In genomic region chr6:87536270-87536669, GRCm38 (mm10) we compare ENCODE assay signal across 27 mouse cellular contexts. TPM values are rescaled to one million over a fixed set of nuclear protein-coding genes. Genes with fewer than 3 reads are reported as not detected.
DNase-seq lines count a peak whose midpoint lies in the region; ATAC-seq lines count a peak whose summit lies in the region.
"Had no signal": no experiment of that assay in that cellular context is flagged by ENCODE, and none has a peak within 500 bp of the region (broad histone marks: within the 10 kb centered on the region; RNA-seq: fewer than 3 reads in every experiment).

No protein-coding gene starts in this region.

- H3K9me3 ChIP-seq in heart, embryonic 10.5 days, result no peaks in the 10 kb centered on the region
- H3K9me3 ChIP-seq: embryonic facial prominence, embryonic 12.5 days; forebrain, embryonic 15.5 days; hindbrain, embryonic 12.5 days; kidney, embryonic 15.5 days; lung, embryonic 15.5 days; megakaryocyte, embryonic 14.5 days; midbrain, embryonic 12.5 days had no signal

- peak; percentile 62 for DNase-seq in heart, adult 11 months
- DNase-seq in heart, embryonic 10.5 days (ENCODE audit: low spot score), result no peak
- DNase-seq in CD4-positive helper T cell, adult 2 months (ENCODE audit: low read depth, low spot score), result peak; percentile 60
- DNase-seq in embryo, embryonic 9.5 days (ENCODE audit: extremely low spot score), result no peak
- DNase-seq in adrenal gland, postnatal 10 days, result no peak
- DNase-seq in layer of hippocampus, adult 9-11 months, result no peak
- DNase-seq: adrenal gland, adult 8-10 months; cerebellum, adult 8-10 months; cerebellum, postnatal 36 days; gastrocnemius, postnatal 10 days; kidney, postnatal 25 days; left cerebral cortex, postnatal 4 days; retina, postnatal 1 day; right cerebral cortex, postnatal 14 days; thymus, adult 18-20 months had no signal

- peak; percentile 8 for ATAC-seq in activated CD4-positive, CD25-positive, alpha-beta regulatory T cell, adult 4 months
- peak; percentile 18 for ATAC-seq in inflammation-experienced regulatory T-cells, adult 6 months
- ATAC-seq: forebrain, embryonic 15.5 days; hindbrain, postnatal 0 days; intestine, postnatal 0 days had no signal

- 62% methylated on average over 8 of the region's 8 CpGs for WGBS in heart, embryonic 10.5 days

- peaks cover 22% of the 10 kb centered on the region; the same call in 1 of the 2 replicates for H3K4me1 ChIP-seq in heart, embryonic 10.5 days
- H3K4me1 ChIP-seq: embryonic facial prominence, embryonic 12.5 days had no signal

- no peak overlapping the region for H3K27ac ChIP-seq in heart, embryonic 10.5 days
- H3K27ac ChIP-seq: embryonic facial prominence, embryonic 12.5 days; forebrain, embryonic 15.5 days; hindbrain, embryonic 12.5 days; hindbrain, postnatal 0 days; kidney, embryonic 15.5 days; liver, embryonic 14.5 days; lung, embryonic 15.5 days; midbrain, embryonic 12.5 days had no signal

- H3K36me3 ChIP-seq in heart, embryonic 10.5 days, result no peaks in the 10 kb centered on the region
- H3K36me3 ChIP-seq: embryonic facial prominence, embryonic 12.5 days; forebrain, embryonic 15.5 days; hindbrain, embryonic 12.5 days; kidney, embryonic 15.5 days; lung, embryonic 15.5 days; midbrain, embryonic 12.5 days had no signal

- peaks cover 29% of the 10 kb centered on the region; the same call in 1 of the 2 replicates for H3K27me3 ChIP-seq in heart, embryonic 10.5 days (ENCODE audit: insufficient read depth, poor library complexity, severe bottlenecking)
- H3K27me3 ChIP-seq: embryonic facial prominence, embryonic 12.5 days; forebrain, embryonic 15.5 days; hindbrain, embryonic 12.5 days; kidney, embryonic 15.5 days; lung, embryonic 15.5 days had no signal

- no peak overlapping the region for H3K4me3 ChIP-seq in heart, embryonic 10.5 days
- H3K4me3 ChIP-seq: embryonic facial prominence, embryonic 12.5 days; forebrain, embryonic 15.5 days; hindbrain, embryonic 12.5 days; kidney, embryonic 15.5 days; lung, embryonic 15.5 days; megakaryocyte, embryonic 14.5 days; midbrain, embryonic 12.5 days had no signal

RNA-seq across cellular contexts. Expression of gene Arhgap25, which starts 3.2 kb away (rescaled TPM):
- polyA plus RNA-seq in heart, embryonic 10.5 days (2016; fragmentation: Nextera tagmentation; extraction: Ambion mirVana), result 2.3 and 3.9 TPM in 2 replicates
- polyA plus RNA-seq in activated CD4-positive, CD25-positive, alpha-beta regulatory T cell, adult 4 months (2017; shearing (Covaris generic)), result 10 to 100 TPM; 76.6 to 80.0 TPM
- 100 to 1,000 TPM in 2 of 3 experiments, 10 to 100 TPM in 1; 77.8 to 111 (median 105) TPM for polyA plus RNA-seq in inflammation-experienced regulatory T-cells, adult 6 months (2017; shearing (Covaris generic))
- total RNA-seq in adrenal gland, postnatal 10 days (2021), result 1 to 10 TPM; 7.5 to 8.3 TPM

RNA-seq across cellular contexts. Expression of gene Prokr1, which starts 54.3 kb away (rescaled TPM):
- polyA plus RNA-seq in heart, embryonic 10.5 days (2016; fragmentation: Nextera tagmentation; extraction: Ambion mirVana), result 3.0 and 3.9 TPM in 2 replicates
- not detected for polyA plus RNA-seq in activated CD4-positive, CD25-positive, alpha-beta regulatory T cell, adult 4 months (2017; shearing (Covaris generic))
- not detected for polyA plus RNA-seq in inflammation-experienced regulatory T-cells, adult 6 months (2017; shearing (Covaris generic))
- total RNA-seq in adrenal gland, postnatal 10 days (2021), result 1 to 10 TPM in 1 of 2 experiments, under 1 TPM in 1; 0.57 to 1.3 TPM

Comparison
In these comparisons a context has a peak if more than half of its experiments do, and no peak if none do; other contexts are left out.
1. DNase-seq: peak in heart, adult 11 months (single experiment) and CD4-positive helper T cell, adult 2 months (single experiment); none in heart, embryonic 10.5 days (single experiment), embryo, embryonic 9.5 days (single experiment), adrenal gland, postnatal 10 days (single experiment) and layer of hippocampus, adult 9-11 months (single experiment).
2. RNA of gene Arhgap25, which starts 3.2 kb away (polyA plus RNA-seq): 77.8 to 111 TPM in inflammation-experienced regulatory T-cells, adult 6 months and 76.6 to 80.0 TPM in activated CD4-positive, CD25-positive, alpha-beta regulatory T cell, adult 4 months; 2.3 to 3.9 TPM in heart, embryonic 10.5 days; every median in the first group is over 10 times any median in the second.